In the genomic region with DNA sequence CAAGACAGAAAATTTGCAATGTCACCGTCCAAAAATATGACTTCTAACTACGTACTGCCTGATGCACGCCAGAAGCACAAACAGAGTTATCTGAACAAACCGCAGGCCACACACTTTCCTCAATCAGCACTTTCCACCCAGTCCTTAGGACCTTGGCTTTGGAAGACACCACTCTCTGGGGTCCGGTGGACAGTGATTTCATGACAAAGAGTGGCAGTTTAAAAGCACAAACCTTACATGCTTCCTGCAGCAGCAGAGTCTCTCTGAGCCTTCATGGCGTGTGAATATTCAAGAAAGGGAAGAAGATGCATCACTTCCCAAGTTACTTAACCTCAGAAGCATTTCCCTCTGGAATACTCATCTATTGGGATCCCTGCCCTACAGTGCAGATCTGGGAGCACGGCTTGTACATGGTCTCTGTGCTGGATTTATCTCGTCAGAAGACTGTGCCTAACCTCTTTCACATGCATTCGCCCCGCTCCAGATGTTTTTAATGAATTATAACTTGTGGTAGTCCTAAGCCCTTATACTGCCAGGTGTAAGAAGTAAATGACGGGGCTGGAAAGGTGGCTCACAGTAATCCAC, we compare ENCODE assay signal across 27 mouse cellular contexts. TPM values are rescaled to one million over a fixed set of nuclear protein-coding genes. Genes with fewer than 3 reads are reported as not detected.
DNase-seq lines count a peak whose midpoint lies in the region; ATAC-seq and TF ChIP-seq lines count a peak whose summit lies in the region.
"Had no signal": no experiment of that assay in that cellular context is flagged by ENCODE, and none has a peak within 500 bp of the region (broad histone marks: within the 10 kb centered on the region; RNA-seq: fewer than 3 reads in every experiment).

No protein-coding gene starts in this region.

- no peak for TF ChIP-seq EP300 in heart, adult 2 months (IDR thresholded peaks at IDR 0.05; ENCODE audit: insufficient read depth, low read depth, low read length)
- no peak for TF ChIP-seq EP300 in stomach, postnatal 0 days (optimal IDR thresholded peaks at IDR 0.05)

- no peaks in the 10 kb centered on the region for H3K9me3 ChIP-seq in heart, embryonic 10.5 days
- no peaks in the 10 kb centered on the region for H3K9me3 ChIP-seq in lung, embryonic 16.5 days (ENCODE audit: control insufficient read depth, low read length)
- no peaks in the 10 kb centered on the region for H3K9me3 ChIP-seq in stomach, postnatal 0 days (ENCODE audit: control insufficient read depth, low read length)
- H3K9me3 ChIP-seq: embryonic facial prominence, embryonic 12.5 days; forebrain, embryonic 12.5 days; hindbrain, embryonic 12.5 days; limb, embryonic 12.5 days; liver, embryonic 13.5 days; neural tube, embryonic 15.5 days had no signal

- peak overlapping the region; percentile 38 for H3K4me3 ChIP-seq in heart, adult 2 months
- no peak overlapping the region for H3K4me3 ChIP-seq in heart, embryonic 10.5 days
- no peak overlapping the region for H3K4me3 ChIP-seq in lung, embryonic 16.5 days (ENCODE audit: low read length)
- no peak overlapping the region for H3K4me3 ChIP-seq in stomach, postnatal 0 days (ENCODE audit: low read depth, low read length)
- H3K4me3 ChIP-seq: embryonic facial prominence, embryonic 12.5 days; erythroblast, embryonic 14.5 days; forebrain, embryonic 12.5 days; hindbrain, embryonic 12.5 days; limb, embryonic 12.5 days; liver, embryonic 13.5 days; neural tube, embryonic 15.5 days had no signal

- peak; percentile 49 to 63 for DNase-seq in heart, adult 2 months
- no peak for DNase-seq in heart, embryonic 10.5 days (ENCODE audit: low spot score)
- DNase-seq in lung, postnatal 36 days = no peak
- peak; percentile 32 to 43 for DNase-seq in heart, postnatal 10 days
- DNase-seq in stomach, postnatal 0 days (ENCODE audit: low spot score) = no peak
- no peak for DNase-seq in ovary, adult 18-20 months (ENCODE audit: low spot score)
- DNase-seq: adrenal gland, postnatal 36 days; B cell, adult 2 months; cerebellum, adult 11 months; cerebellum, postnatal 14 days; gastrocnemius, postnatal 14 days; kidney, adult 18-20 months; liver, embryonic 13.5 days; lung, adult 2 months had no signal

- intact Hi-C loops in heart, adult 2 months (cut with DNase I) = no loop called here
- intact Hi-C loops in heart, postnatal 10 days (cut with DNase I) = no loop called here

- 23% methylated on average over 11 of the region's 11 CpGs for WGBS in heart, adult 2 months
- 73% methylated on average over 11 of the region's 11 CpGs for WGBS in heart, embryonic 10.5 days
- WGBS in lung, embryonic 16.5 days = 73% methylated on average over 11 of the region's 11 CpGs
- 67% methylated on average over 11 of the region's 11 CpGs for WGBS in stomach, postnatal 0 days

- no peak for ATAC-seq in lung, embryonic 16.5 days (ENCODE audit: low read depth)
- ATAC-seq in stomach, postnatal 0 days (ENCODE audit: low FRiP score, low TSS enrichment) = peak; percentile 61; the same call in 1 of the 2 replicates
- ATAC-seq: Patski had no signal

- H3K36me3 ChIP-seq in heart, adult 2 months (ENCODE audit: control insufficient read depth, insufficient read depth, low read length) = peaks cover 36% of the 10 kb centered on the region
- H3K36me3 ChIP-seq in heart, embryonic 10.5 days = no peaks in the 10 kb centered on the region
- H3K36me3 ChIP-seq in lung, embryonic 16.5 days (ENCODE audit: control insufficient read depth, insufficient read depth, low read length) = no peaks in the 10 kb centered on the region
- H3K36me3 ChIP-seq in stomach, postnatal 0 days (ENCODE audit: control insufficient read depth, insufficient read depth, low read length) = no peaks in the 10 kb centered on the region
- H3K36me3 ChIP-seq: embryonic facial prominence, embryonic 12.5 days; forebrain, embryonic 12.5 days; G1E; hindbrain, embryonic 12.5 days; limb, embryonic 12.5 days; liver, embryonic 13.5 days; neural tube, embryonic 15.5 days had no signal

- peaks cover 23% of the 10 kb centered on the region for H3K4me1 ChIP-seq in heart, adult 2 months (ENCODE audit: control insufficient read depth, insufficient read depth, low read length)
- H3K4me1 ChIP-seq in heart, embryonic 10.5 days = peaks cover 6% of the 10 kb centered on the region; the same call in 1 of the 2 replicates
- H3K4me1 ChIP-seq in lung, embryonic 16.5 days (replicated peaks; ENCODE audit: control insufficient read depth, insufficient read depth, low read length) = peaks cover 13% of the 10 kb centered on the region
- H3K4me1 ChIP-seq in stomach, postnatal 0 days (replicated peaks; ENCODE audit: control insufficient read depth, insufficient read depth) = no peaks in the 10 kb centered on the region
- H3K4me1 ChIP-seq: forebrain, embryonic 12.5 days; hindbrain, embryonic 12.5 days; limb, embryonic 12.5 days; liver, embryonic 13.5 days; neural tube, embryonic 15.5 days had no signal

- no peak for TF ChIP-seq CTCF in heart, adult 2 months (IDR thresholded peaks at IDR 0.05)
- no peak for TF ChIP-seq CTCF in stomach, postnatal 0 days (IDR thresholded peaks at IDR 0.05; ENCODE audit: low read depth)

- peak overlapping the region; percentile 46 for H3K9ac ChIP-seq in heart, adult 2 months (ENCODE audit: low read depth, low read length)
- H3K9ac ChIP-seq in lung, embryonic 16.5 days (ENCODE audit: low read length) = no peak overlapping the region
- H3K9ac ChIP-seq in stomach, postnatal 0 days (ENCODE audit: low read length) = no peak overlapping the region
- H3K9ac ChIP-seq: embryonic facial prominence, embryonic 12.5 days; forebrain, embryonic 12.5 days; hindbrain, embryonic 12.5 days; limb, embryonic 12.5 days; liver, embryonic 13.5 days; neural tube, embryonic 15.5 days had no signal

- peaks cover 8% of the 10 kb centered on the region for H3K79me2 ChIP-seq in heart, adult 2 months (replicated peaks; ENCODE audit: control insufficient read depth, insufficient read depth, low read length)

- no peaks in the 10 kb centered on the region for H3K27me3 ChIP-seq in heart, adult 2 months (ENCODE audit: control insufficient read depth, insufficient read depth, low read length)
- no peaks in the 10 kb centered on the region for H3K27me3 ChIP-seq in heart, embryonic 10.5 days (ENCODE audit: insufficient read depth, poor library complexity, severe bottlenecking)
- no peaks in the 10 kb centered on the region for H3K27me3 ChIP-seq in lung, embryonic 16.5 days (ENCODE audit: control insufficient read depth, insufficient read depth, low read depth, low read length)
- no peaks in the 10 kb centered on the region for H3K27me3 ChIP-seq in stomach, postnatal 0 days (ENCODE audit: control insufficient read depth, insufficient read depth, low read length)
- H3K27me3 ChIP-seq: CH12.LX; embryonic facial prominence, embryonic 12.5 days; forebrain, embryonic 12.5 days; hindbrain, embryonic 12.5 days; limb, embryonic 12.5 days; liver, embryonic 13.5 days; neural tube, embryonic 15.5 days; Patski had no signal

- H3K4me2 ChIP-seq in lung, embryonic 16.5 days (ENCODE audit: low read depth, low read length) = no peak overlapping the region
- H3K4me2 ChIP-seq in stomach, postnatal 0 days (replicated peaks; ENCODE audit: low read depth) = no peak overlapping the region
- H3K4me2 ChIP-seq: embryonic facial prominence, embryonic 12.5 days; forebrain, embryonic 12.5 days; hindbrain, embryonic 12.5 days; limb, embryonic 12.5 days; liver, embryonic 13.5 days; midbrain, embryonic 11.5 days; neural tube, embryonic 15.5 days had no signal

- peak overlapping the region; percentile 75 for H3K27ac ChIP-seq in heart, adult 2 months
- no peak overlapping the region for H3K27ac ChIP-seq in heart, embryonic 10.5 days
- H3K27ac ChIP-seq in lung, embryonic 16.5 days (ENCODE audit: low read length) = 0 out of 2 replicates have a peak overlapping the region, but pooled peaks have one; percentile 6
- H3K27ac ChIP-seq in stomach, postnatal 0 days (replicated peaks) = no peak overlapping the region
- H3K27ac ChIP-seq: embryonic facial prominence, embryonic 12.5 days; forebrain, embryonic 12.5 days; hindbrain, embryonic 12.5 days; kidney, postnatal 0 days; limb, embryonic 12.5 days; liver, embryonic 13.5 days; macrophage; neural tube, embryonic 15.5 days had no signal

- peak; percentile 39; the same call in 1 of the 2 replicates for TF ChIP-seq POLR2A in heart, adult 2 months (IDR thresholded peaks at IDR 0.05; ENCODE audit: insufficient read depth, low read depth, low read length)

RNA-seq across cellular contexts. Expression of a gene that starts 49.9 kb away (rescaled TPM):
- total RNA-seq in heart, adult 2 months (2021) = 10 to 100 TPM; 22.1 to 24.4 TPM
- 9.9 and 16.4 TPM in 2 replicates for polyA plus RNA-seq in heart, adult 2 months (2012; rRNA removed)
- polyA plus RNA-seq in heart, embryonic 10.5 days (2016; fragmentation: Nextera tagmentation; extraction: Ambion mirVana) = 2.7 and 3.3 TPM in 2 replicates
- polyA plus RNA-seq in lung, embryonic 16.5 days (2015; fragmentation: Nextera tagmentation; extraction: Ambion mirVana) = 20.6 and 21.4 TPM in 2 replicates
- total RNA-seq in heart, postnatal 10 days (2021) = 10 to 100 TPM; 23.6 TPM
- polyA plus RNA-seq in stomach, postnatal 0 days (2015; fragmentation: Nextera tagmentation; extraction: Ambion mirVana) = 4.9 and 6.1 TPM in 2 replicates
- polyA plus RNA-seq: G1E had no signal

Comparison
In these comparisons a context has a peak if more than half of its experiments do, and no peak if none do; other contexts are left out.
1. DNase-seq: peak in heart, adult 2 months (2 of 2) and heart, postnatal 10 days (2 of 2); none in heart, embryonic 10.5 days (single experiment), lung, postnatal 36 days (single experiment), stomach, postnatal 0 days (single experiment) and ovary, adult 18-20 months (single experiment).
2. H3K27ac ChIP-seq: peak in heart, adult 2 months (single experiment) and lung, embryonic 16.5 days (single experiment); none in heart, embryonic 10.5 days (single experiment) and stomach, postnatal 0 days (single experiment).